Mouse (Mus musculus) bone marrow macrophage, adult 2 months (primary cell): ENCODE measurements around the gene Gtf3c5.

Experiments used
- CTCF ChIP-seq: IDR thresholded peaks from 2 replicates; pipeline ENCODE4 v1.5.1; 2012; ENCODE audit warnings: low read depth, mild to moderate bottlenecking, low read length, moderate library complexity
- POLR2A ChIP-seq: IDR thresholded peaks from 2 replicates; pipeline ENCODE4 v1.6.1; 2012; ENCODE audit warnings: mild to moderate bottlenecking, low read depth, low read length, borderline replicate concordance

DNA sequence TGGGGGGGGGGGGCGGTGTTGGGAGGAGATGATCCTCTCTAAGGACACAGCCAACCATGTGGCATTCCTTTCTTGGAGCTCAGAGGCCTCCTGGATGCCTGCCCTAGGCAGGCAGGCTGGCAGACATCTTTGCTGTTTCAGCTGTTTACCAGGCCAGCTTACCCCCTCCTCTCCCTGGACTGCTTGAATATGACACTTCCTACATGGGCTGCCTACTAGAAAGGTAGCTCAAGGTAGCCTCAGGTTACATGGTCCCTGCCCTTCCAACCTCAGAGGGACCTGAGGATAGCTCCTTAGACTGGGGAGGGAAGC, 44.8 kb downstream of the Gtf3c5 start:
- no peak for TF ChIP-seq CTCF
- TF ChIP-seq POLR2A, result no peak
